Mouse (Mus musculus): ENCODE results near the gene Hjurp.
"Not testable (repeated sequence)": the region's sequence is repeated elsewhere in the genome, so short reads cannot be mapped to it uniquely, and the experiment has no call there.

Gene Hjurp

GRCm38 (mm10) chr1:88224029-88224776 lies 53.2 kb downstream of the Hjurp start:
- no peak for DNase-seq (ENCODE audit: low read depth, low spot score)

DNA sequence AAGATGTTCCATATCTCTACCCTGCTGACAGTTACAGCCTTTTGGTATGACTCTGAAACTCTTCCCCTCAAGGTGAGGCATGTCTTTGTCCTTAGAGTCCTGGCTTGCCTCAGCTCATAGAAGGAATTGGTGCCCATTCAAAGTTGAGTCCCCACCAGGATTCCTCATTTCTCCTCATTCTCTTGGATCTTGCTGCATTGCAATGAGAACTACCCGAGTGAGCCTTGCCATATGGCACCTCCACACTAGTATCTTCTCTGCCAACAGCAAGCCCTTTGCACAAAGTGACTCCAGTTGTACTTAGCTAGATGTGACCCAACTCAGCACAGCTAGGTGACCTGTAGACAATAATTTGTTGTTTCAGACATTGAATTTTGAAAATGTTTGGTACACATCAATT lies 53.8 kb downstream of the Hjurp start:
- DNase-seq (ENCODE audit: low read depth, low spot score), result no peak

DNA sequence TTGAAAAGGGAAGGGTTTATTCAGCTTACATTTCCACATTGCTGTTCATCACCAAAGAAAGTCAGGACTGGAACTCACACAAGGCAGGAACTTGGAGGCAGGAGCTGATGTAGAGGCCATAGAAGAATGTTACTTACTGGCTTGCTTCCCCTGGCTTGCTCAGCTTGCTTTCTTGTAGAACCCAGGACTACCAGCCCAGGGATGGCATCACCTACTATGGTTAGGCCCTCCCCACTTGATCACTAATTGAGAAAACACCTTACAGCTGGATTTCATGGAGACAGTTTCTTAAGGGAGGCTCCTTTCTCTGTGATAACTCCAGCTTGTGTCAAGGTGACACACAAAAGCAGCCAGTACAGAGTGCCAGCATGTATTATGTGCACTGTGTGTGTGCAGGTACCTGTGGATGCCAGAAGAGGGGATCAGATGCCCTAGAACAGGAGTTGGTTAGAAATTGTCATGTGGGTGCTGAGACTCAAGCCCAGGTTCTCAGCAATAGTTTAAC lies 54.4 kb downstream of the Hjurp start:
- not testable (repeated sequence) for DNase-seq (ENCODE audit: low read depth, low spot score)

DNA sequence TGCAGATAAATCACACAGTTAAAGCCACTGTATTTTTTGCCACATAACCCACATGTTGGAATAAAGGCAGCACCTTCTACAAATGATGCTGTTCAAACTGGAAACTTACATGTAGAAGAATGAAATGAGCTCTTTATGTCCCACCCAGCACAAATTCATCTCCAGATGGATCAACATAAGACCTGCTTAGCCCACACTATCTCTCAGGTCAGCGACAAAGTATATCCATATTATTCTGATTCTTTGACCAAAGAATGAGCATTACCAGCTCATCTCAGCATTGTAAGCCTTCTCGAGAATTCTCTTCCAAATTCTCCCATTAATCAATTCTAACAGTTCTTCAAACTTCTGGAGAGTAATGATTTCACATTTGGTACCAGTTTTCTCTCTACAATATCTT lies 55.2 kb downstream of the Hjurp start:
- no peak for DNase-seq (ENCODE audit: low read depth, low spot score)

GRCm38 (mm10) chr1:88220336-88220735 lies 57.1 kb downstream of the Hjurp start:
- DNase-seq (ENCODE audit: low read depth, low spot score), result no peak

DNA sequence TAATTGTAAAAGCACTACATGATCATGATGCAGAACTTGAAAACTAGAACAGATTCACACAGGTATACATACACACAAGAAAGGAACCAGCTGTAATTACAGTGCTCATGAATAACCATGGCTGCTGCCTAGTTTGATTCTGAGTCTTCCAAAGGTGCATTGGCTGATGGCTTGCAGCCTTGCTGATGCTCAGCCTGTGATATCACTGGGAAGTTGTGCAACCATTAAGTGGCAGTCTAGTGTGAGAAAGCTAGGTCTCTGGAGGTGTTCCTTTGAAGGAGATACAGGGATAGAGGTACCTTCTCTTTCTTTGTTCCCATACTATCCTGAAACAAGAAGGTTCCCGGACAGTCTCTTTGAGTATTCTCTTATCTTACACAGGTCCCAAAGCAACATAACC lies 58.4 kb downstream of the Hjurp start:
- no peak for DNase-seq (ENCODE audit: low read depth, low spot score)

- DNase-seq (ENCODE audit: low read depth, low spot score), result no peak
These were observed 58.8 kb downstream of the Hjurp start for GRCm38 (mm10) chr1:88218591-88218990.

- no peak for DNase-seq (ENCODE audit: low read depth, low spot score)
These were observed 59.4 kb downstream of the Hjurp start for GRCm38 (mm10) chr1:88218051-88218450.

DNA sequence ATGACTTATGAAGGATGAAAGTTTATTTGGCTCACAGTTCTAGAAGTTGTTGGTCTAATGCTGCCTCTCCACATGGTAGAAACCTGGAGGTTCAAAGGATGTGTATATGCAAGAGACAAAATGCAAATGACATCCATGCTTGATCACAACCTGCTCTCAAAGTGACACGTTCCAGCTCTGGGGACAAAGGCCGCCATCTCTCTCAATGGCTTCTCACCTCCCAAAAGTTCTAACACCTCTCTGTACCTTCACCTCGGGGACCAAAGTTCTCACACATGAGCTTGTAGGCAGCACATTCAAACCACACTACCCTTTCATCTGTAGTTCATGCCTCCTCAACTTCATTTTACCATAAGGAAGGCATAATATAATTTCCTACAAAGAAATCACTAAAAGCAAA lies 59.9 kb downstream of the Hjurp start:
- no peak for DNase-seq (ENCODE audit: low read depth, low spot score)

GRCm38 (mm10) chr1:88217144-88217543 lies 60.3 kb downstream of the Hjurp start:
- DNase-seq (ENCODE audit: low read depth, low spot score), result no peak

DNA sequence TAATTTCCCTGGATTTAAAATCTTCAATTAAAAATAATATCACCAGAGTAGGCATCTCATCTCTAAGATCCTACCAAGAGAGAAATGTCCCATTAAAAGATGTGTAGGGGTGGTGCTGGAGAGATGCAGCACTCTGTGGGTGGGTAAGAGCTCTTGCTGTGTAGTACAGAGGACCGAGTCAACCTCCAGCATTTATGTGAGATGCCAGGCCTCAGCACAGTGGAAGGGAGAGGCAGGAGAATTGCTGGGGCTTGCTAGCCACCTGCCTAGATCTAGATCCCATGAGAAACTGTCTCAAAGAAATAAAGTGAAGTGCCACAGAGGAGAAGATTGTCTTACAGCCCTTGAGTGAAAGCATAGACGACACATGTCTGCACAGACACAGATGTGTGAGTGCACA lies 60.9 kb downstream of the Hjurp start:
- DNase-seq (ENCODE audit: low read depth, low spot score), result no peak

DNA sequence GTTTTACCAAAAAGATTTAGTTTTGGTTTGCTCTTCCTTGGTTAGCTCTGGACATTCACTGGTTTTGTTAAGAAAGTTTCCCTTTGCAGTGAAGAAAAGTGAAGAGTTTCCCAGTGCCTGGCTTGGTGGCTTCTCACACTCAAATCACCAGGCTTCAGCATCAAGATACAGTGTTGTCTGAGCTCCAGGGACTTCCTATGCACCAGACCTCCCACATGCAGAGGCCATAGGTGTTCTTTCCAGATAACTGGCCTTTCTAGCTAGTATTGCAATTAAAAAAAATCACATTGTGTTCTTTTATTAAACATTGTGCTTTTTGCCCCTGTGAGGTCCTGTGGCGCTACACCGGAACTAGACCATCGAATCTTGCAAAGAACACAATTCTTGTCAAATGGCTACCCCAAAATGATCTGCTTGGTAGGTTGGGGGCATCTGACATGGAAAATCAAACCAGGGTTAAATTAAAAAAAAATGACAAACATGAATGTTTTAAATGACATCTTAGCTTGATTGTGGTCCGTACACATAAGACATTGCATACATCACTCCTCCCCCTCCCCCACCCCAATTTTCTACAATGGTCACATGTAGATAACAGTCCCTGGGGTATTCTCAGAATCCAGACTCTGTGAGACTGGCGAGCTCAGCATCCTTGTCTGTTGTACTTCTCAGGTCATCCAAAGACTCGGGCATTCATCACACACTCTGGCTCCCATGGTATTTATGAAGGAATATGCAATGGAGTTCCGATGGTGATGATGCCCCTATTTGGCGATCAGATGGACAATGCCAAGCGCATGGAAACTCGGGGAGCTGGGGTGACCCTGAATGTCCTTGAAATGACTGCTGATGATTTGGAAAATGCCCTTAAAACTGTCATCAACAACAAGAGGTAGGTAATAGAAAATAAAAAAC lies 61.7 kb downstream of the Hjurp start:
- DNase-seq (ENCODE audit: low read depth, low spot score), result no peak

GRCm38 (mm10) chr1:88214462-88214952 lies 62.9 kb downstream of the Hjurp start:
- DNase-seq (ENCODE audit: low read depth, low spot score), result no peak

DNA sequence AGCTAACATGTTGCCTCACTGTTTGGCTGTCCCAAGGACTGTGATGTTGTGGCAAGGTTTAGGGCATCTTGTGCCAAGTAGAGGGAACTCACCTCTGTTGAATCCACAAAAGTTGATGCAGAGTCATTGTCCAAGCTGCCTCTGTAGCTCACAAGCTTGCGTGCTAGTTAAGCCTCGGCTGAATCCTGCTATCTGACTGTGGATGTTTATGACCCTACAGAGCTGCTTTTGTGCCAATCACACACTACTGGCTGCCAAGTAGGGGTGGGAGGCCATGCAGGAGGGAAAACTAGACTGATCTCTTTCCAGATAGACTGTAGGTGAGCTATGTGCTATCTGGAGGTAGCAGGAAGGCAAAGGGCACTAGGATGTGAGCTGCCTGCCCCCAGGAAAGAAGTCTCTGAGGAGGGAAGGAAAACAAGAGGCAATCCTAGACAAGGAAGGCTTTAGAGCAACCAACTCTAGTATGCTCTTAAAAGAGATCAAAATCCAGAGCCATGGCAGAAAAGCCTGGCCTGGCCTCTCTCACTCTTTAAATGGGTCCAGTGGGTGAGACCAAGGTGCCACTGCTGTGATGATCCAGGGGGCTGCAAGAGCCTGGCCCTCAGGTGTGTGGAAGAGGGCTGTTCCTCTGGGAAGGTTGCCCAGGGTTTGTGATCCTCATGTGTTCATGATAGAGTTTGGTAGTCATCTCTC lies 63.5 kb downstream of the Hjurp start:
- no peak for DNase-seq (ENCODE audit: low read depth, low spot score)

DNA sequence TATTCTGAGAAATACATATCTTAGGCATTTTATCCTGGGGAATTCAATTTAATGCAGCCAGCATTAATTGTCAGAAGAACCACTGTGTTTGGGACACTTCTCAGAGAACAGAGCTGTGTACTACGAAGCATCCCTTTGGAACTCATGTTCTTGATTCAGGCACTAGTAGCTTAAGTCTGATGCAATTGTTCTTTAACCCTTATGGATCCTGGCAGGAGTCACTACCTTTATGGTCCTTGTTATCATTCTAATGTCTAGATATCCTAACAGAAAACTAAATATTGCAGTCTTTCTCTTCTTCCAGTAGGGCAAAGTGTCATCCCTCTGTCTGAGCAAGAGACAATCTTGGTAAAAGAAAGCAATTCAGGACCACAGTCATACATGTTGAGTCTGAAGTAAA lies 64.4 kb downstream of the Hjurp start:
- DNase-seq (ENCODE audit: low read depth, low spot score), result no peak

Measured in mesoderm, embryonic 11.5 days (tissue).